Mouse (Mus musculus): ENCODE results near the gene Dnm3. TPM values are rescaled to one million over a fixed set of nuclear protein-coding genes. Genes with fewer than 3 reads are reported as not detected.
A peak's percentile ranks its signal among the peaks of the same experiment; 100 is the strongest.

Gene Dnm3
- polyA plus RNA-seq, 1 experiment from 2014 or later: 21.1 TPM

GRCm38 (mm10) chr1:162092899-162093659 lies 384.8 kb downstream of the Dnm3 start:
- H3K4me3 ChIP-seq: no peak overlapping the region
- H3K4me2 ChIP-seq (replicated peaks): no peak overlapping the region
- no peaks in the 10 kb centered on the region for H3K27me3 ChIP-seq
- ATAC-seq (ENCODE audit: insufficient number of reproducible peaks, insufficient read depth, low FRiP score, low TSS enrichment): no peak
- H3K36me3 ChIP-seq: no peaks in the 10 kb centered on the region
- no peak overlapping the region for H3K9ac ChIP-seq
- H3K9me3 ChIP-seq: 0 out of 2 replicates have a peak, but pooled peaks cover 3% of the 10 kb centered on the region
- no peak overlapping the region for H3K27ac ChIP-seq
- H3K4me1 ChIP-seq: peaks cover 5% of the 10 kb centered on the region; the same call in 1 of the 2 replicates
- WGBS: 77% methylated on average over 3 of the region's 3 CpGs

- WGBS: 89% methylated on average over 8 of the region's 8 CpGs
- Histone ChIP-seq H3K4me2 (replicated peaks) (no peak overlapping the region), H3K27me3 (no peaks in the 10 kb centered on the region), H3K9ac (no peak overlapping the region), H3K9me3 (0 out of 2 replicates have a peak, but pooled peaks cover 3% of the 10 kb centered on the region), H3K4me3 (no peak overlapping the region), H3K4me1 (peaks cover 5% of the 10 kb centered on the region; the same call in 1 of the 2 replicates), H3K27ac (no peak overlapping the region), H3K36me3 (no peaks in the 10 kb centered on the region)
- no peak for ATAC-seq (ENCODE audit: insufficient number of reproducible peaks, insufficient read depth, low FRiP score, low TSS enrichment)
Measured at GRCm38 (mm10) chr1:162092401-162092800, 385.4 kb downstream of the Dnm3 start.

GRCm38 (mm10) chr1:162083886-162084478 lies 393.9 kb downstream of the Dnm3 start:
- 37% methylated on average over 9 of the region's 9 CpGs for WGBS
- Histone ChIP-seq H3K4me3 (no peak overlapping the region), H3K36me3 (no peaks in the 10 kb centered on the region), H3K9me3 (no peaks in the 10 kb centered on the region), H3K4me2 (replicated peaks) (no peak overlapping the region), H3K4me1 (peaks cover 9% of the 10 kb centered on the region), H3K27me3 (no peaks in the 10 kb centered on the region), H3K9ac (no peak overlapping the region), H3K27ac (peak overlapping the region; percentile 84)
- no peak for ATAC-seq (ENCODE audit: insufficient number of reproducible peaks, insufficient read depth, low FRiP score, low TSS enrichment)

GRCm38 (mm10) chr1:162083354-162083753 lies 394.5 kb downstream of the Dnm3 start:
- H3K27ac ChIP-seq: 0 out of 2 replicates have a peak overlapping the region, but pooled peaks have one; percentile 55
- H3K9me3 ChIP-seq: no peaks in the 10 kb centered on the region
- no peak for ATAC-seq (ENCODE audit: insufficient number of reproducible peaks, insufficient read depth, low FRiP score, low TSS enrichment)
- H3K9ac ChIP-seq: no peak overlapping the region
- WGBS: 67% methylated on average over 2 of the region's 2 CpGs
- H3K4me1 ChIP-seq: peaks cover 9% of the 10 kb centered on the region
- H3K4me2 ChIP-seq (replicated peaks): no peak overlapping the region
- no peaks in the 10 kb centered on the region for H3K36me3 ChIP-seq
- H3K27me3 ChIP-seq: no peaks in the 10 kb centered on the region
- no peak overlapping the region for H3K4me3 ChIP-seq

GRCm38 (mm10) chr1:162082711-162083110 lies 395.1 kb downstream of the Dnm3 start:
- peaks cover 13% of the 10 kb centered on the region for H3K4me1 ChIP-seq
- H3K36me3 ChIP-seq: no peaks in the 10 kb centered on the region
- no peak overlapping the region for H3K4me3 ChIP-seq
- no peak overlapping the region for H3K4me2 ChIP-seq (replicated peaks)
- H3K27ac ChIP-seq: peak overlapping the region; percentile 55; the same call in 1 of the 2 replicates
- H3K27me3 ChIP-seq: no peaks in the 10 kb centered on the region
- ATAC-seq (ENCODE audit: insufficient number of reproducible peaks, insufficient read depth, low FRiP score, low TSS enrichment): no peak
- WGBS: 76% methylated on average over 7 of the region's 7 CpGs
- H3K9me3 ChIP-seq: no peaks in the 10 kb centered on the region
- no peak overlapping the region for H3K9ac ChIP-seq

- no peaks in the 10 kb centered on the region for H3K9me3 ChIP-seq
- no peak overlapping the region for H3K4me2 ChIP-seq (replicated peaks)
- H3K4me3 ChIP-seq: no peak overlapping the region
- 0 out of 2 replicates have a peak overlapping the region, but pooled peaks have one; percentile 2 for H3K27ac ChIP-seq
- H3K36me3 ChIP-seq: no peaks in the 10 kb centered on the region
- no peaks in the 10 kb centered on the region for H3K27me3 ChIP-seq
- H3K9ac ChIP-seq: no peak overlapping the region
- H3K4me1 ChIP-seq: peaks cover 22% of the 10 kb centered on the region
- 83% methylated on average over 8 of the region's 8 CpGs for WGBS
- no peak for ATAC-seq (ENCODE audit: insufficient number of reproducible peaks, insufficient read depth, low FRiP score, low TSS enrichment)
Measured at GRCm38 (mm10) chr1:162081693-162082372, 396.0 kb downstream of the Dnm3 start.

- Histone ChIP-seq H3K4me2 (replicated peaks) (no peak overlapping the region), H3K4me1 (peaks cover 38% of the 10 kb centered on the region), H3K9me3 (no peaks in the 10 kb centered on the region), H3K27me3 (no peaks in the 10 kb centered on the region), H3K27ac (peak overlapping the region; percentile 2; the same call in 1 of the 2 replicates), H3K9ac (no peak overlapping the region), H3K4me3 (no peak overlapping the region), H3K36me3 (no peaks in the 10 kb centered on the region)
- no peak for ATAC-seq (ENCODE audit: insufficient number of reproducible peaks, insufficient read depth, low FRiP score, low TSS enrichment)
- 74% methylated on average over 7 of the region's 7 CpGs for WGBS
Measured at GRCm38 (mm10) chr1:162079989-162080388, 397.8 kb downstream of the Dnm3 start.

- Histone ChIP-seq H3K4me3 (no peak overlapping the region), H3K4me1 (peaks cover 50% of the 10 kb centered on the region), H3K36me3 (no peaks in the 10 kb centered on the region), H3K9ac (no peak overlapping the region), H3K27ac (peak overlapping the region; percentile 92), H3K9me3 (no peaks in the 10 kb centered on the region), H3K27me3 (no peaks in the 10 kb centered on the region), H3K4me2 (replicated peaks) (no peak overlapping the region)
- 57% methylated on average over 6 of the region's 6 CpGs for WGBS
- no peak for ATAC-seq (ENCODE audit: insufficient number of reproducible peaks, insufficient read depth, low FRiP score, low TSS enrichment)
Measured at GRCm38 (mm10) chr1:162077454-162077853, 400.4 kb downstream of the Dnm3 start.

GRCm38 (mm10) chr1:162076581-162077001 lies 401.2 kb downstream of the Dnm3 start:
- Histone ChIP-seq H3K4me2 (replicated peaks) (no peak overlapping the region), H3K4me3 (no peak overlapping the region), H3K27me3 (no peaks in the 10 kb centered on the region), H3K4me1 (peaks cover 49% of the 10 kb centered on the region), H3K27ac (peak overlapping the region; percentile 92), H3K36me3 (no peaks in the 10 kb centered on the region), H3K9ac (no peak overlapping the region), H3K9me3 (no peaks in the 10 kb centered on the region)
- ATAC-seq (ENCODE audit: insufficient number of reproducible peaks, insufficient read depth, low FRiP score, low TSS enrichment): no peak
- WGBS: 47% methylated on average over 10 of the region's 10 CpGs

GRCm38 (mm10) chr1:162075831-162076230 lies 402.0 kb downstream of the Dnm3 start:
- Histone ChIP-seq H3K27ac (peak overlapping the region; percentile 97), H3K4me1 (peaks cover 49% of the 10 kb centered on the region), H3K27me3 (no peaks in the 10 kb centered on the region), H3K9me3 (no peaks in the 10 kb centered on the region), H3K4me2 (replicated peaks) (peak overlapping the region; percentile 20; the same call in 1 of the 2 replicates), H3K36me3 (no peaks in the 10 kb centered on the region), H3K4me3 (no peak overlapping the region), H3K9ac (no peak overlapping the region)
- 59% methylated on average over 10 of the region's 10 CpGs for WGBS
- ATAC-seq (ENCODE audit: insufficient number of reproducible peaks, insufficient read depth, low FRiP score, low TSS enrichment): no peak

GRCm38 (mm10) chr1:162075416-162075815 lies 402.4 kb downstream of the Dnm3 start:
- peak overlapping the region; percentile 20; the same call in 1 of the 2 replicates for H3K4me2 ChIP-seq (replicated peaks)
- no peaks in the 10 kb centered on the region for H3K27me3 ChIP-seq
- peaks cover 49% of the 10 kb centered on the region for H3K4me1 ChIP-seq
- no peaks in the 10 kb centered on the region for H3K36me3 ChIP-seq
- H3K9ac ChIP-seq: no peak overlapping the region
- no peak overlapping the region for H3K4me3 ChIP-seq
- WGBS: 26% methylated on average over 4 of the region's 4 CpGs
- H3K27ac ChIP-seq: peak overlapping the region; percentile 97
- H3K9me3 ChIP-seq: no peaks in the 10 kb centered on the region
- no peak for ATAC-seq (ENCODE audit: insufficient number of reproducible peaks, insufficient read depth, low FRiP score, low TSS enrichment)

Data from embryonic facial prominence, embryonic 12.5 days (tissue).